Mouse (Mus musculus): ENCODE data around the gene Itgb6. TPM values are rescaled to one million over a fixed set of nuclear protein-coding genes. Genes with fewer than 3 reads are reported as not detected.

Gene Itgb6
- polyA plus RNA-seq, 1 experiment from 2014 or later: 0.06 TPM

GRCm38 (mm10) chr2:60612906-60613856, 109.3 kb downstream of the Itgb6 start:
- H3K9ac ChIP-seq (replicated peaks): no peak overlapping the region
- no peaks in the 10 kb centered on the region for H3K9me3 ChIP-seq (ENCODE audit: low read length)
- ATAC-seq: no peak
- 83% methylated on average over 15 of the region's 15 CpGs for WGBS (ENCODE audit: insufficient replicate concordance)
- no peaks in the 10 kb centered on the region for H3K27me3 ChIP-seq (ENCODE audit: insufficient read depth, low read length)
- no peak for TF ChIP-seq CTCF (IDR thresholded peaks at IDR 0.05; ENCODE audit: low read depth)
- no peak for TF ChIP-seq EP300 (IDR thresholded peaks at IDR 0.05; ENCODE audit: low read depth)
- no peak overlapping the region for H3K4me3 ChIP-seq (ENCODE audit: low read depth, low read length)
- H3K36me3 ChIP-seq (replicated peaks; ENCODE audit: insufficient read depth, low read length): no peaks in the 10 kb centered on the region
- H3K4me1 ChIP-seq (ENCODE audit: insufficient read depth): no peaks in the 10 kb centered on the region
- DNase-seq: no peak
- no peak overlapping the region for H3K27ac ChIP-seq (ENCODE audit: low read depth)
- no peak overlapping the region for H3K4me2 ChIP-seq (ENCODE audit: low read depth, low read length)

GRCm38 (mm10) chr2:60611622-60612021, 110.8 kb downstream of the Itgb6 start:
- no peaks in the 10 kb centered on the region for H3K4me1 ChIP-seq (ENCODE audit: insufficient read depth)
- H3K9ac ChIP-seq (replicated peaks): no peak overlapping the region
- ATAC-seq (no peak), DNase-seq (no peak)
- no peak for TF ChIP-seq EP300 (IDR thresholded peaks at IDR 0.05; ENCODE audit: low read depth)
- no peak overlapping the region for H3K4me2 ChIP-seq (ENCODE audit: low read depth, low read length)
- no peaks in the 10 kb centered on the region for H3K27me3 ChIP-seq (ENCODE audit: insufficient read depth, low read length)
- no peak overlapping the region for H3K4me3 ChIP-seq (ENCODE audit: low read depth, low read length)
- no peaks in the 10 kb centered on the region for H3K36me3 ChIP-seq (replicated peaks; ENCODE audit: insufficient read depth, low read length)
- no peak overlapping the region for H3K27ac ChIP-seq (ENCODE audit: low read depth)
- WGBS (ENCODE audit: insufficient replicate concordance): 65% methylated on average over 3 of the region's 3 CpGs
- no peaks in the 10 kb centered on the region for H3K9me3 ChIP-seq (ENCODE audit: low read length)

GRCm38 (mm10) chr2:60609436-60610199, 112.8 kb downstream of the Itgb6 start:
- no peak for ATAC-seq
- H3K36me3 ChIP-seq (replicated peaks; ENCODE audit: insufficient read depth, low read length): no peaks in the 10 kb centered on the region
- H3K9ac ChIP-seq (replicated peaks): no peak overlapping the region

GRCm38 (mm10) chr2:60607980-60608379, 114.5 kb downstream of the Itgb6 start:
- Histone ChIP-seq H3K9ac (replicated peaks) (no peak overlapping the region), H3K4me3 (ENCODE audit: low read depth, low read length) (no peak overlapping the region), H3K4me2 (ENCODE audit: low read depth, low read length) (no peak overlapping the region), H3K9me3 (ENCODE audit: low read length) (no peaks in the 10 kb centered on the region), H3K36me3 (replicated peaks; ENCODE audit: insufficient read depth, low read length) (no peaks in the 10 kb centered on the region), H3K4me1 (ENCODE audit: insufficient read depth) (no peaks in the 10 kb centered on the region), H3K27ac (ENCODE audit: low read depth) (no peak overlapping the region), H3K27me3 (ENCODE audit: insufficient read depth, low read length) (no peaks in the 10 kb centered on the region)
- 67% methylated on average over 4 of the region's 4 CpGs for WGBS (ENCODE audit: insufficient replicate concordance)
- TF ChIP-seq CTCF (IDR thresholded peaks at IDR 0.05; ENCODE audit: low read depth) (no peak), EP300 (IDR thresholded peaks at IDR 0.05; ENCODE audit: low read depth) (no peak)
- ATAC-seq (no peak), DNase-seq (no peak)

More at GRCm38 (mm10) chr2:60609436-60610199, 112.8 kb downstream of the Itgb6 start:
- Histone ChIP-seq H3K9me3 (ENCODE audit: low read length) (no peaks in the 10 kb centered on the region), H3K27me3 (ENCODE audit: insufficient read depth, low read length) (no peaks in the 10 kb centered on the region), H3K4me1 (ENCODE audit: insufficient read depth) (no peaks in the 10 kb centered on the region), H3K4me2 (ENCODE audit: low read depth, low read length) (no peak overlapping the region), H3K27ac (ENCODE audit: low read depth) (no peak overlapping the region), H3K4me3 (ENCODE audit: low read depth, low read length) (no peak overlapping the region)
- DNase-seq: no peak
- TF ChIP-seq EP300 (IDR thresholded peaks at IDR 0.05; ENCODE audit: low read depth) (no peak), CTCF (IDR thresholded peaks at IDR 0.05; ENCODE audit: low read depth) (no peak)
- WGBS (ENCODE audit: insufficient replicate concordance): 76% methylated on average over 8 of the region's 8 CpGs

- ATAC-seq (no peak), DNase-seq (no peak)
- Histone ChIP-seq H3K9ac (replicated peaks) (no peak overlapping the region), H3K9me3 (ENCODE audit: low read length) (no peaks in the 10 kb centered on the region), H3K4me3 (ENCODE audit: low read depth, low read length) (no peak overlapping the region), H3K4me1 (ENCODE audit: insufficient read depth) (no peaks in the 10 kb centered on the region), H3K27me3 (ENCODE audit: insufficient read depth, low read length) (no peaks in the 10 kb centered on the region), H3K27ac (ENCODE audit: low read depth) (no peak overlapping the region), H3K36me3 (replicated peaks; ENCODE audit: insufficient read depth, low read length) (no peaks in the 10 kb centered on the region), H3K4me2 (ENCODE audit: low read depth, low read length) (no peak overlapping the region)
- 64% methylated on average over 2 of the region's 2 CpGs for WGBS (ENCODE audit: insufficient replicate concordance)
- TF ChIP-seq CTCF (IDR thresholded peaks at IDR 0.05; ENCODE audit: low read depth): no peak
Observed at GRCm38 (mm10) chr2:60601326-60601725, 121.1 kb downstream of the Itgb6 start.

GRCm38 (mm10) chr2:60600863-60601262, 121.6 kb downstream of the Itgb6 start:
- Histone ChIP-seq H3K9ac (replicated peaks) (no peak overlapping the region), H3K4me3 (ENCODE audit: low read depth, low read length) (no peak overlapping the region), H3K4me2 (ENCODE audit: low read depth, low read length) (no peak overlapping the region), H3K4me1 (ENCODE audit: insufficient read depth) (no peaks in the 10 kb centered on the region), H3K27ac (ENCODE audit: low read depth) (no peak overlapping the region), H3K9me3 (ENCODE audit: low read length) (no peaks in the 10 kb centered on the region), H3K27me3 (ENCODE audit: insufficient read depth, low read length) (no peaks in the 10 kb centered on the region), H3K36me3 (replicated peaks; ENCODE audit: insufficient read depth, low read length) (no peaks in the 10 kb centered on the region)
- DNase-seq (no peak), ATAC-seq (no peak)
- no peak for TF ChIP-seq EP300 (IDR thresholded peaks at IDR 0.05; ENCODE audit: low read depth)
- TF ChIP-seq CTCF (IDR thresholded peaks at IDR 0.05; ENCODE audit: low read depth): no peak
- WGBS (ENCODE audit: insufficient replicate concordance): 82% methylated on average over 2 of the region's 2 CpGs

Data from liver, postnatal 0 days (tissue).